Mouse (Mus musculus): ENCODE results near the gene Gm6217. TPM values are rescaled to one million over a fixed set of nuclear protein-coding genes. Genes with fewer than 3 reads are reported as not detected.
A peak's percentile ranks its signal among the peaks of the same experiment; 100 is the strongest.
"Not testable (repeated sequence)": the region's sequence is repeated elsewhere in the genome, so short reads cannot be mapped to it uniquely, and the experiment has no call there.

Gm6217 gene
- not detected in 2 replicates for polyA plus RNA-seq (2015; fragmentation: Nextera tagmentation; extraction: Ambion mirVana)

DNA sequence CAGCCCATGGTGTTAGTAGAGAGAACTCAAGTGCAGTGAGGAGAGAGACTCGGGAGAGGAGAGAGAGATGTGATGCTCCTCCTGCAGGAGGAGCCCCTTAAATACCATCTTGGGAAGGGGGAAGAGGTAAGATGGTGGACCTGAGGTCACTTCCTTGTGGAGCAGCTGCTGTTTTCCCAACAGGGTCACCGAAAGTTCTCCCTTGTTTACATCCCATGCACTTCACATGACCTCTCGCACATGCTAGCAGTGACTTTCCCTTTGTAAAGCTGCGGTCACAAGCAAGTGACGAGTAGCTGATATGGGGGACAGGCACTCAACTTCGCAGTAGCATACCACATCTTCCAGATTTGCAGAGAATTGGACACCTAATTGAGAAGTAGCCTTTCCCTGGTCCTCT is at the start of gene Gm6217:
Gm6217 (minus strand) TSS at position 74 of the 400 bp plus-strand sequence.
- ATAC-seq, result not testable (repeated sequence)

GRCm38 (mm10) chr1:82977840-82978239 is 46.6 kb upstream of the Gm6217 start:
- H3K9ac ChIP-seq (replicated peaks), result no peak overlapping the region
- H3K36me3 ChIP-seq (replicated peaks; ENCODE audit: insufficient read depth, low read length), result no peaks in the 10 kb centered on the region
- no peak overlapping the region for H3K4me2 ChIP-seq (ENCODE audit: low read depth, low read length)
- no peaks in the 10 kb centered on the region for H3K27me3 ChIP-seq (ENCODE audit: insufficient read depth, low read length)
- no peak overlapping the region for H3K4me3 ChIP-seq (ENCODE audit: low read depth, low read length)
- TF ChIP-seq EP300 (IDR thresholded peaks at IDR 0.05; ENCODE audit: low read depth), result no peak
- no peak for TF ChIP-seq CTCF (IDR thresholded peaks at IDR 0.05; ENCODE audit: low read depth)
- H3K9me3 ChIP-seq (ENCODE audit: low read length), result no peaks in the 10 kb centered on the region
- H3K27ac ChIP-seq (ENCODE audit: low read depth), result no peak overlapping the region
- H3K4me1 ChIP-seq (ENCODE audit: insufficient read depth), result no peaks in the 10 kb centered on the region
- ATAC-seq, result no peak
- DNase-seq, result no peak

More for the DNA sequence above, at the start of gene Gm6217:
- no CpG with 5 or more reads among the region's 6 CpGs for WGBS (ENCODE audit: insufficient replicate concordance)
- not testable (repeated sequence) for H3K9ac ChIP-seq (replicated peaks); H3K4me2 ChIP-seq (ENCODE audit: low read depth, low read length); H3K4me1 ChIP-seq (ENCODE audit: insufficient read depth); DNase-seq; H3K4me3 ChIP-seq (ENCODE audit: low read depth, low read length); H3K9me3 ChIP-seq (ENCODE audit: low read length); H3K27me3 ChIP-seq (ENCODE audit: insufficient read depth, low read length); H3K27ac ChIP-seq (ENCODE audit: low read depth); H3K36me3 ChIP-seq (replicated peaks; ENCODE audit: insufficient read depth, low read length)

DNA sequence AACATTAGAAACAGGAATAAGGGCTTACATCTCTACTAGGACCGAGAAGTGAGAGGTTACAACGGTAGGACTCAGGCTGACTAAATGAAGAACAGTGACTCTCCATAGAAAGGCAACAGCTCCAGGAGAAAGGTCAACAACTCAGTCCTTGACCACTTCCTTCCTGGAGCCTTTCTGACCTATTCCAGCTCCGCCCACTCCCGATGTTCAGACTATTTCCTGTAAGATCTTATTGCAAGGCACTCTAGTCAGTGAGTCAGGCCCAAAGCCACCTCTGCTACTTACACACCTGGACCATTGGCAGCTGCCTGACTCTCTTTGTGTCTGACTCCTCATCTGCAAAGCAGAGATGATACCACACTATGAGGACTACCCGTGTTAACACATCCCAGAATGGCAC is 44.6 kb upstream of the Gm6217 start:
- no peak overlapping the region for H3K4me2 ChIP-seq (ENCODE audit: low read depth, low read length)
- H3K4me3 ChIP-seq (ENCODE audit: low read depth, low read length), result no peak overlapping the region
- no peaks in the 10 kb centered on the region for H3K9me3 ChIP-seq (ENCODE audit: low read length)
- DNase-seq (no peak), ATAC-seq (no peak)
- no peaks in the 10 kb centered on the region for H3K4me1 ChIP-seq (ENCODE audit: insufficient read depth)
- no peak for TF ChIP-seq EP300 (IDR thresholded peaks at IDR 0.05; ENCODE audit: low read depth)
- no peak for TF ChIP-seq CTCF (IDR thresholded peaks at IDR 0.05; ENCODE audit: low read depth)
- H3K36me3 ChIP-seq (replicated peaks; ENCODE audit: insufficient read depth, low read length), result no peaks in the 10 kb centered on the region
- H3K9ac ChIP-seq (replicated peaks), result no peak overlapping the region
- H3K27me3 ChIP-seq (ENCODE audit: insufficient read depth, low read length), result no peaks in the 10 kb centered on the region
- WGBS (ENCODE audit: insufficient replicate concordance), result 38% methylated on average over 5 of the region's 5 CpGs
- no peak overlapping the region for H3K27ac ChIP-seq (ENCODE audit: low read depth)

DNA sequence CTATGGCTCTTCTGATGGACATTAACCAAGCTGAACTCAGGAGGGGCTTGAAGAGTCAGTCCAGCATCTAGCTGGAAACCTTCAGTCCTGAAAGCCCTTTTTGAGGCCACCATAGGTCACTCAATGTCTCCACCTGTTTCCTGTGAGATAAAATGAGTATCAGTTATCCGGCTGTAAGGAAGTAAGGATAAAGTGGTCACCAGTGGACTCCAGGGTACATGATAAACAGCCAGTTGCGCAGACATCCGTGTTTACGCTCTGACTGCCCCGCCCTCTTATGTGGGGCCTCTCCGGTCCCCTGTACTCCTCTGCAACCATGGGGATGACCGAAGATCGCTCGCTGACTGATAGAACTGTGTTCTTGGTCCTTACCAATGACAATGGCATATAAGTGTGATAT is 43.1 kb upstream of the Gm6217 start:
- H3K4me2 ChIP-seq (ENCODE audit: low read depth, low read length), result no peak overlapping the region
- DNase-seq (no peak), ATAC-seq (peak; percentile 68)
- no peaks in the 10 kb centered on the region for H3K9me3 ChIP-seq (ENCODE audit: low read length)
- 36% methylated on average over 9 of the region's 9 CpGs for WGBS (ENCODE audit: insufficient replicate concordance)
- no peak overlapping the region for H3K4me3 ChIP-seq (ENCODE audit: low read depth, low read length)
- H3K36me3 ChIP-seq (replicated peaks; ENCODE audit: insufficient read depth, low read length), result no peaks in the 10 kb centered on the region
- TF ChIP-seq EP300 (IDR thresholded peaks at IDR 0.05; ENCODE audit: low read depth) (peak; percentile 62), CTCF (IDR thresholded peaks at IDR 0.05; ENCODE audit: low read depth) (no peak)
- H3K4me1 ChIP-seq (ENCODE audit: insufficient read depth), result no peaks in the 10 kb centered on the region
- no peak overlapping the region for H3K9ac ChIP-seq (replicated peaks)
- no peak overlapping the region for H3K27ac ChIP-seq (ENCODE audit: low read depth)
- no peaks in the 10 kb centered on the region for H3K27me3 ChIP-seq (ENCODE audit: insufficient read depth, low read length)

GRCm38 (mm10) chr1:82973901-82974300 is 42.7 kb upstream of the Gm6217 start:
- TF ChIP-seq CTCF (IDR thresholded peaks at IDR 0.05; ENCODE audit: low read depth), result no peak
- no peak for TF ChIP-seq EP300 (IDR thresholded peaks at IDR 0.05; ENCODE audit: low read depth)
- Histone ChIP-seq H3K4me3 (ENCODE audit: low read depth, low read length) (no peak overlapping the region), H3K9ac (replicated peaks) (no peak overlapping the region), H3K27ac (ENCODE audit: low read depth) (no peak overlapping the region), H3K27me3 (ENCODE audit: insufficient read depth, low read length) (no peaks in the 10 kb centered on the region), H3K9me3 (ENCODE audit: low read length) (no peaks in the 10 kb centered on the region), H3K4me2 (ENCODE audit: low read depth, low read length) (no peak overlapping the region), H3K36me3 (replicated peaks; ENCODE audit: insufficient read depth, low read length) (no peaks in the 10 kb centered on the region), H3K4me1 (ENCODE audit: insufficient read depth) (no peaks in the 10 kb centered on the region)
- no peak for ATAC-seq
- 42% methylated on average over 6 of the region's 6 CpGs for WGBS (ENCODE audit: insufficient replicate concordance)
- DNase-seq, result no peak

DNA sequence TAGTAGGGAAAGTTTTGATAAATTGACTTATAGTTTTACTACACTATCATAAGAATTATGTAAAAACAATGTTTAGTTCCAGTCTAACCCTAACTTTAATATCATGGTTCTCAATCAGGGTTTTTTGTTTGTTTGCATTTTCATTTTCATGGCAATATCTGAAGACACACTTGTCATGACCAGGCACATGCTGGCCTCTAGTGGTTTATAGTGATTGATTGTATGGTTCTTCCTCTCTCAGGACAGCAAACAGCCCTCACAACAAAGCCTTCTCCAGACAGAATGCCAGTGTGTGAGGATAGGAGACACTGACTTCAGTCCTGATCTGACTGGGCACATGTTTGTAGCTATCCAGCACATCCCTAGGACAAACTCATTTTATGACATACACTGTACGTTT is 42.0 kb upstream of the Gm6217 start:
- DNase-seq (no peak), ATAC-seq (no peak)
- Histone ChIP-seq H3K27me3 (ENCODE audit: insufficient read depth, low read length) (no peaks in the 10 kb centered on the region), H3K9me3 (ENCODE audit: low read length) (no peaks in the 10 kb centered on the region), H3K27ac (ENCODE audit: low read depth) (no peak overlapping the region), H3K4me2 (ENCODE audit: low read depth, low read length) (no peak overlapping the region), H3K9ac (replicated peaks) (no peak overlapping the region), H3K4me1 (ENCODE audit: insufficient read depth) (no peaks in the 10 kb centered on the region), H3K36me3 (replicated peaks; ENCODE audit: insufficient read depth, low read length) (no peaks in the 10 kb centered on the region), H3K4me3 (ENCODE audit: low read depth, low read length) (no peak overlapping the region)
- 78% methylated on average over 1 of the region's 1 CpGs for WGBS (ENCODE audit: insufficient replicate concordance)
- TF ChIP-seq EP300 (IDR thresholded peaks at IDR 0.05; ENCODE audit: low read depth), result no peak
- peak; percentile 23; the same call in 1 of the 2 replicates for TF ChIP-seq CTCF (IDR thresholded peaks at IDR 0.05; ENCODE audit: low read depth)

DNA sequence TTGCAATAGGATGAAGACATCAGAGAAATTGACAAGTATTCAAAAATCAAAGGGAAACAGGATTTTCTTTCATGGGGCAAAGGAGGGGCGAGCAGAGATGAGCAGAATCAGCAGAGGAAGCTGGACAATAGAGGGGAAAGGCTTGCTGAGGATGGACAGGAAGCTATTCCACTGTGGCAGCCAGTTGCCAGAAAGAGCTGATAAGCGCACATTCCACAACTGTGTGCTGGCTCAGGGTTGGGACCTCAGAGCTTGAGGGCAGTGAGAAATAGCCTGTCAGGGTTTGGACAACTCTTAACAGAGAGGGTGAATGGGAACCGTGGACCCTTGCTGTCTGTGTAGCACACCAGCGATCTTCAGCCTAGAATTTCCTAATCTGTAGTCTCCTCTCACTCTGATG is 40.8 kb upstream of the Gm6217 start:
- H3K27ac ChIP-seq (ENCODE audit: low read depth), result no peak overlapping the region
- H3K36me3 ChIP-seq (replicated peaks; ENCODE audit: insufficient read depth, low read length), result no peaks in the 10 kb centered on the region
- H3K27me3 ChIP-seq (ENCODE audit: insufficient read depth, low read length), result no peaks in the 10 kb centered on the region
- DNase-seq (no peak), ATAC-seq (peak; percentile 76)
- H3K9ac ChIP-seq (replicated peaks), result no peak overlapping the region
- no peak for TF ChIP-seq CTCF (IDR thresholded peaks at IDR 0.05; ENCODE audit: low read depth)
- TF ChIP-seq EP300 (IDR thresholded peaks at IDR 0.05; ENCODE audit: low read depth), result peak; percentile 23; the same call in 1 of the 2 replicates
- H3K4me1 ChIP-seq (ENCODE audit: insufficient read depth), result no peaks in the 10 kb centered on the region
- WGBS (ENCODE audit: insufficient replicate concordance), result 27% methylated on average over 4 of the region's 4 CpGs
- H3K4me2 ChIP-seq (ENCODE audit: low read depth, low read length), result no peak overlapping the region
- H3K9me3 ChIP-seq (ENCODE audit: low read length), result no peaks in the 10 kb centered on the region
- no peak overlapping the region for H3K4me3 ChIP-seq (ENCODE audit: low read depth, low read length)

Data from liver, postnatal 0 days (tissue).